In genomic region chr8:107002532-107002931, GRCm38 (mm10) we compare ENCODE assay signal across 8 mouse cellular contexts. TPM values are rescaled to one million over a fixed set of nuclear protein-coding genes. Genes with fewer than 3 reads are reported as not detected.
DNase-seq lines count a peak whose midpoint lies in the region; ATAC-seq and TF ChIP-seq lines count a peak whose summit lies in the region.

No protein-coding gene starts in this region.

- peak; percentile 93 for TF ChIP-seq CTCF in G1E (IDR thresholded peaks at IDR 0.05; ENCODE audit: low read depth, low read length)
- peak; percentile 85; the same call in 1 of the 2 replicates for TF ChIP-seq CTCF in thymus, adult 2 months (IDR thresholded peaks at IDR 0.05; ENCODE audit: borderline replicate concordance, control insufficient read depth, extremely low read depth, insufficient read depth, low read length, poor library complexity)

- peak; percentile 65 for DNase-seq in G1E (ENCODE audit: low spot score)
- DNase-seq in c-Kit-positive CD71-positive TER-119-positive erythroid progenitor cells, embryonic 14.5 days (ENCODE audit: low spot score), result peak; percentile 66
- peak; percentile 94 to 95 for DNase-seq in layer of hippocampus, postnatal 10 days (ENCODE audit: low spot score in 2 of 2)
- peak; percentile 77 for DNase-seq in ovary, postnatal 10 days (ENCODE audit: low spot score)
- peak; percentile 86 for DNase-seq in thymus, adult 2 months

- peaks cover 32% of the 10 kb centered on the region for H3K36me3 ChIP-seq in G1E (replicated peaks)
- no peaks in the 10 kb centered on the region for H3K36me3 ChIP-seq in forebrain, embryonic 15.5 days
- peaks cover 8% of the 10 kb centered on the region; the same call in 1 of the 2 replicates for H3K36me3 ChIP-seq in hindbrain, embryonic 13.5 days
- peaks cover 3% of the 10 kb centered on the region; the same call in 1 of the 2 replicates for H3K36me3 ChIP-seq in lung, embryonic 16.5 days (ENCODE audit: control insufficient read depth, insufficient read depth, low read length)
- H3K36me3 ChIP-seq in thymus, adult 2 months (ENCODE audit: control insufficient read depth, insufficient read depth, low read length), result no peaks in the 10 kb centered on the region

- WGBS in forebrain, embryonic 15.5 days, result 36% methylated on average over 5 of the region's 5 CpGs
- WGBS in hindbrain, embryonic 13.5 days, result 42% methylated on average over 5 of the region's 5 CpGs
- WGBS in lung, embryonic 16.5 days, result 23% methylated on average over 5 of the region's 5 CpGs
- 28% methylated on average over 5 of the region's 5 CpGs for WGBS in thymus, adult 2 months

- H3K4me1 ChIP-seq in G1E (ENCODE audit: insufficient read depth, low read depth, low read length), result peaks cover 5% of the 10 kb centered on the region; the same call in 1 of the 2 replicates
- H3K4me1 ChIP-seq in forebrain, embryonic 15.5 days, result no peaks in the 10 kb centered on the region
- H3K4me1 ChIP-seq in hindbrain, embryonic 13.5 days (replicated peaks), result no peaks in the 10 kb centered on the region
- H3K4me1 ChIP-seq in lung, embryonic 16.5 days (replicated peaks; ENCODE audit: control insufficient read depth, insufficient read depth, low read length), result peaks cover 3% of the 10 kb centered on the region; the same call in 1 of the 2 replicates
- H3K4me1 ChIP-seq in thymus, adult 2 months (replicated peaks; ENCODE audit: control insufficient read depth, insufficient read depth, low read length), result no peaks in the 10 kb centered on the region

- no peak overlapping the region for H3K27ac ChIP-seq in forebrain, embryonic 15.5 days (replicated peaks)
- H3K27ac ChIP-seq in hindbrain, embryonic 13.5 days, result no peak overlapping the region
- no peak overlapping the region for H3K27ac ChIP-seq in lung, embryonic 16.5 days (ENCODE audit: low read length)
- H3K27ac ChIP-seq in thymus, adult 2 months (ENCODE audit: control insufficient read depth, insufficient read depth, low read length), result no peak overlapping the region

- no peaks in the 10 kb centered on the region for H3K27me3 ChIP-seq in G1E (ENCODE audit: insufficient read depth, low read length)
- no peaks in the 10 kb centered on the region for H3K27me3 ChIP-seq in forebrain, embryonic 15.5 days
- no peaks in the 10 kb centered on the region for H3K27me3 ChIP-seq in hindbrain, embryonic 13.5 days
- H3K27me3 ChIP-seq in lung, embryonic 16.5 days (ENCODE audit: control insufficient read depth, insufficient read depth, low read depth, low read length), result no peaks in the 10 kb centered on the region
- no peaks in the 10 kb centered on the region for H3K27me3 ChIP-seq in thymus, adult 2 months (ENCODE audit: control insufficient read depth, insufficient read depth, low read length)

- TF ChIP-seq POLR2A in thymus, adult 2 months (IDR thresholded peaks at IDR 0.05; ENCODE audit: control insufficient read depth, extremely low read depth, insufficient read depth, low read length, poor library complexity), result no peak

- no peak overlapping the region for H3K4me2 ChIP-seq in forebrain, embryonic 15.5 days (replicated peaks)
- H3K4me2 ChIP-seq in hindbrain, embryonic 13.5 days, result no peak overlapping the region
- no peak overlapping the region for H3K4me2 ChIP-seq in lung, embryonic 16.5 days (ENCODE audit: low read depth, low read length)

- H3K4me3 ChIP-seq in G1E (ENCODE audit: low read depth, low read length), result no peak overlapping the region
- no peak overlapping the region for H3K4me3 ChIP-seq in forebrain, embryonic 15.5 days
- H3K4me3 ChIP-seq in hindbrain, embryonic 13.5 days, result no peak overlapping the region
- H3K4me3 ChIP-seq in lung, embryonic 16.5 days (ENCODE audit: low read length), result no peak overlapping the region
- no peak overlapping the region for H3K4me3 ChIP-seq in thymus, adult 2 months (ENCODE audit: control insufficient read depth, insufficient read depth, low read length)

- ATAC-seq in G1E (ENCODE audit: extremely low read depth, insufficient number of reproducible peaks, low FRiP score, poor library complexity, severe bottlenecking), result peak; percentile 63
- ATAC-seq in forebrain, embryonic 15.5 days (replicated peaks), result peak; percentile 72; the same call in 1 of the 2 replicates
- peak; percentile 68; the same call in 1 of the 2 replicates for ATAC-seq in hindbrain, embryonic 13.5 days (ENCODE audit: low FRiP score)
- ATAC-seq in lung, embryonic 16.5 days (ENCODE audit: low read depth), result peak; percentile 81

- no peaks in the 10 kb centered on the region for H3K9me3 ChIP-seq in G1E (replicated peaks)
- no peaks in the 10 kb centered on the region for H3K9me3 ChIP-seq in forebrain, embryonic 15.5 days
- H3K9me3 ChIP-seq in hindbrain, embryonic 13.5 days, result no peaks in the 10 kb centered on the region
- no peaks in the 10 kb centered on the region for H3K9me3 ChIP-seq in lung, embryonic 16.5 days (ENCODE audit: control insufficient read depth, low read length)

- no peak overlapping the region for H3K9ac ChIP-seq in forebrain, embryonic 15.5 days (replicated peaks)
- no peak overlapping the region for H3K9ac ChIP-seq in hindbrain, embryonic 13.5 days
- H3K9ac ChIP-seq in lung, embryonic 16.5 days (ENCODE audit: low read length), result no peak overlapping the region

RNA-seq across cellular contexts. Expression of gene Vps4a, which starts 28.5 kb away (rescaled TPM):
- 27.3 and 28.6 TPM in 2 replicates for total RNA-seq in G1E (2014; fragmentation: Nextera tagmentation)
- 51.1 and 51.2 TPM in 2 replicates for total RNA-seq in G1E (2017)
- polyA plus RNA-seq in G1E (2012), result 22.0 and 24.8 TPM in 2 replicates
- 138 and 148 TPM in 2 replicates for polyA plus RNA-seq in forebrain, embryonic 15.5 days (2015; fragmentation: Nextera tagmentation; extraction: Ambion mirVana)
- 139 and 143 TPM in 2 replicates for polyA plus RNA-seq in hindbrain, embryonic 13.5 days (2015; fragmentation: Nextera tagmentation; extraction: Ambion mirVana)
- 100 to 1,000 TPM; 108 to 119 TPM for total RNA-seq in layer of hippocampus, postnatal 10 days (2021)
- polyA plus RNA-seq in lung, embryonic 16.5 days (2015; fragmentation: Nextera tagmentation; extraction: Ambion mirVana), result 65.3 and 68.9 TPM in 2 replicates
- 31.2 and 31.6 TPM in 2 replicates for polyA plus RNA-seq in thymus, adult 2 months (2012; rRNA removed)

RNA-seq across cellular contexts. Expression of gene Pdf, which starts 45.9 kb away (rescaled TPM):
- total RNA-seq in G1E (2014; fragmentation: Nextera tagmentation) (16.6 and 22.1 TPM in 2 replicates), G1E (2017) (24.0 and 26.2 TPM in 2 replicates)
- polyA plus RNA-seq in G1E (2012), result 9.5 and 11.7 TPM in 2 replicates
- 37.9 and 38.7 TPM in 2 replicates for polyA plus RNA-seq in forebrain, embryonic 15.5 days (2015; fragmentation: Nextera tagmentation; extraction: Ambion mirVana)
- polyA plus RNA-seq in hindbrain, embryonic 13.5 days (2015; fragmentation: Nextera tagmentation; extraction: Ambion mirVana), result 36.8 and 38.5 TPM in 2 replicates
- total RNA-seq in layer of hippocampus, postnatal 10 days (2021), result 10 to 100 TPM; 23.6 to 27.6 TPM
- polyA plus RNA-seq in lung, embryonic 16.5 days (2015; fragmentation: Nextera tagmentation; extraction: Ambion mirVana), result 32.7 and 35.5 TPM in 2 replicates
- 32.2 and 41.4 TPM in 2 replicates for polyA plus RNA-seq in thymus, adult 2 months (2012; rRNA removed)

RNA-seq across cellular contexts. Expression of gene Cog8, which starts 54.0 kb away (rescaled TPM):
- total RNA-seq in G1E (2014; fragmentation: Nextera tagmentation) (34.2 and 49.9 TPM in 2 replicates), G1E (2017) (29.4 and 31.1 TPM in 2 replicates)
- 24.6 and 26.5 TPM in 2 replicates for polyA plus RNA-seq in G1E (2012)
- 42.2 and 45.7 TPM in 2 replicates for polyA plus RNA-seq in forebrain, embryonic 15.5 days (2015; fragmentation: Nextera tagmentation; extraction: Ambion mirVana)
- polyA plus RNA-seq in hindbrain, embryonic 13.5 days (2015; fragmentation: Nextera tagmentation; extraction: Ambion mirVana), result 39.6 and 40.9 TPM in 2 replicates
- total RNA-seq in layer of hippocampus, postnatal 10 days (2021), result 10 to 100 TPM; 24.9 to 27.8 TPM
- polyA plus RNA-seq in lung, embryonic 16.5 days (2015; fragmentation: Nextera tagmentation; extraction: Ambion mirVana), result 28.6 and 29.6 TPM in 2 replicates
- polyA plus RNA-seq in thymus, adult 2 months (2012; rRNA removed), result 59.7 and 68.6 TPM in 2 replicates

RNA-seq across cellular contexts. Expression of gene Nip7, which starts 54.1 kb away (rescaled TPM):
- total RNA-seq in G1E (2014; fragmentation: Nextera tagmentation), result 56.7 and 62.0 TPM in 2 replicates
- 35.5 and 39.7 TPM in 2 replicates for total RNA-seq in G1E (2017)
- polyA plus RNA-seq in G1E (2012), result 8.9 and 9.1 TPM in 2 replicates
- 81.0 and 84.1 TPM in 2 replicates for polyA plus RNA-seq in forebrain, embryonic 15.5 days (2015; fragmentation: Nextera tagmentation; extraction: Ambion mirVana)
- 73.7 and 77.6 TPM in 2 replicates for polyA plus RNA-seq in hindbrain, embryonic 13.5 days (2015; fragmentation: Nextera tagmentation; extraction: Ambion mirVana)
- total RNA-seq in layer of hippocampus, postnatal 10 days (2021), result 10 to 100 TPM; 57.3 to 66.3 TPM
- 68.6 and 75.3 TPM in 2 replicates for polyA plus RNA-seq in lung, embryonic 16.5 days (2015; fragmentation: Nextera tagmentation; extraction: Ambion mirVana)
- polyA plus RNA-seq in thymus, adult 2 months (2012; rRNA removed), result 34.1 and 38.4 TPM in 2 replicates
